Mouse (Mus musculus) liver, embryonic 13.5 days (tissue): ENCODE results near the gene Mrpl43. TPM values are rescaled to one million over a fixed set of nuclear protein-coding genes. Genes with fewer than 3 reads are reported as not detected.

ENCODE experiments used
- ATAC-seq: fragments of 200-750 bp; cut with Nextera tagmentation; 2 replicates; pipeline ENCODE4 v1.8.0; 2017; ENCODE audit warnings: low read depth, mild to moderate bottlenecking, moderate number of reproducible peaks, moderate library complexity
- DNase-seq: peaks from one replicate; pipeline ENCODE4 v3.0.0; 2022
- H3K27ac ChIP-seq: fragments of 300-500 bp; sonication (generic); 2 replicates; pipeline ENCODE4 v1.5.1; 2015; ENCODE audit warnings: moderate library complexity, mild to moderate bottlenecking, inconsistent platforms
- H3K27me3 ChIP-seq: fragments of 300-500 bp; sonication (generic); 2 replicates; pipeline ENCODE4 v1.6.1; 2015; ENCODE audit warnings: mild to moderate bottlenecking, inconsistent platforms
- H3K36me3 ChIP-seq: fragments of 300-500 bp; sonication (generic); 2 replicates; pipeline ENCODE4 v1.6.1; 2015; ENCODE audit warnings: mild to moderate bottlenecking, inconsistent platforms
- H3K4me1 ChIP-seq: fragments of 300-500 bp; sonication (generic); replicated peaks from 2 replicates; pipeline ENCODE4 v1.6.1; 2015; ENCODE audit warnings: inconsistent platforms
- H3K4me2 ChIP-seq: fragments of 300-500 bp; sonication (generic); 2 replicates; pipeline ENCODE4 v1.6.1; 2015; ENCODE audit warnings: inconsistent platforms, mild to moderate bottlenecking, moderate library complexity
- H3K4me3 ChIP-seq: fragments of 300-500 bp; sonication (generic); replicated peaks from 2 replicates; pipeline ENCODE4 v1.5.1; 2015; ENCODE audit warnings: mild to moderate bottlenecking, inconsistent platforms
- H3K9ac ChIP-seq: fragments of 300-500 bp; sonication (generic); 2 replicates; pipeline ENCODE4 v1.6.1; 2015; ENCODE audit warnings: mild to moderate bottlenecking, inconsistent platforms
- H3K9me3 ChIP-seq: fragments of 300-500 bp; sonication (generic); replicated peaks from 2 replicates; pipeline ENCODE4 v1.6.1; 2016; ENCODE audit warnings: inconsistent platforms
- WGBS: fragments of 180-500 bp; shearing (Covaris S2); methylation state at CpG from one replicate; pipeline ENCODE4 v1.1.7; 2015; ENCODE audit not compliant: insufficient replicate concordance; 5-methylcytosine and 5-hydroxymethylcytosine counted together
- polyA plus RNA-seq: library from polyadenylated mRNA; unstranded; fragments of >200 nt; fragmentation: Nextera tagmentation; extraction: Ambion mirVana; gene quantifications from 2 replicates; pipeline ENCODE4 v1.2.1, GENCODE M21; 2015

The Mrpl43 gene
- 40.2 and 42.4 TPM in 2 replicates for polyA plus RNA-seq

- H3K36me3 ChIP-seq: peaks cover 66% of the 10 kb centered on the region
- WGBS: under 1% methylated on average over 82 of the region's 82 CpGs
Measured at GRCm38 (mm10) chr19:45005957-45006712, at the start of gene Mrpl43. TSS of gene Mrpl43 (minus strand) at chr19:45006442.

GRCm38 (mm10) chr19:45054892-45055690 lies 48.8 kb upstream of the Mrpl43 start:
- H3K27me3 ChIP-seq: no peaks in the 10 kb centered on the region
- DNase-seq: no peak
- WGBS: 49% methylated on average over 6 of the region's 6 CpGs
- no peaks in the 10 kb centered on the region for H3K9me3 ChIP-seq
- H3K4me1 ChIP-seq: peaks cover 40% of the 10 kb centered on the region
- no peak overlapping the region for H3K9ac ChIP-seq
- no peaks in the 10 kb centered on the region for H3K36me3 ChIP-seq
- no peak overlapping the region for H3K27ac ChIP-seq
- no peak for ATAC-seq
- no peak overlapping the region for H3K4me3 ChIP-seq
- no peak overlapping the region for H3K4me2 ChIP-seq

More at GRCm38 (mm10) chr19:45005957-45006712, at the start of gene Mrpl43:
- DNase-seq (peak; percentile 90), ATAC-seq (peak; percentile 87)
- Histone ChIP-seq H3K4me3 (peak within 1 kb of the TSS; percentile 96), H3K4me1 (peaks cover 43% of the 10 kb centered on the region), H3K27me3 (no peaks in the 10 kb centered on the region), H3K9me3 (no peaks in the 10 kb centered on the region), H3K27ac (peak within 1 kb of the TSS; percentile 68), H3K9ac (peak within 1 kb of the TSS; percentile 85), H3K4me2 (peak within 1 kb of the TSS; percentile 92)

- Histone ChIP-seq H3K4me1 (peaks cover 35% of the 10 kb centered on the region), H3K4me3 (no peak overlapping the region), H3K27ac (no peak overlapping the region), H3K4me2 (no peak overlapping the region), H3K9me3 (no peaks in the 10 kb centered on the region), H3K27me3 (0 out of 2 replicates have a peak, but pooled peaks cover 5% of the 10 kb centered on the region), H3K9ac (no peak overlapping the region), H3K36me3 (no peaks in the 10 kb centered on the region)
- DNase-seq: no peak
- 80% methylated on average over 8 of the region's 8 CpGs for WGBS
- no peak for ATAC-seq
Measured at GRCm38 (mm10) chr19:45053451-45053850, 47.2 kb upstream of the Mrpl43 start.

- peaks cover 34% of the 10 kb centered on the region for H3K4me1 ChIP-seq
- 61% methylated on average over 9 of the region's 9 CpGs for WGBS
- DNase-seq (no peak), ATAC-seq (no peak)
- H3K36me3 ChIP-seq: no peaks in the 10 kb centered on the region
- H3K27me3 ChIP-seq: peaks cover 33% of the 10 kb centered on the region
- no peaks in the 10 kb centered on the region for H3K9me3 ChIP-seq
- H3K4me2 ChIP-seq: no peak overlapping the region
- H3K27ac ChIP-seq: no peak overlapping the region
- no peak overlapping the region for H3K4me3 ChIP-seq
- H3K9ac ChIP-seq: no peak overlapping the region
Measured at GRCm38 (mm10) chr19:45049523-45049922, 43.3 kb upstream of the Mrpl43 start.

- Histone ChIP-seq H3K36me3 (no peaks in the 10 kb centered on the region), H3K9ac (0 out of 2 replicates have a peak overlapping the region, but pooled peaks have one; percentile 68), H3K4me3 (peak overlapping the region; percentile 60), H3K9me3 (no peaks in the 10 kb centered on the region), H3K4me1 (peaks cover 30% of the 10 kb centered on the region), H3K27ac (peak overlapping the region; percentile 66; the same call in 1 of the 2 replicates), H3K27me3 (peaks cover 40% of the 10 kb centered on the region), H3K4me2 (peak overlapping the region; percentile 76)
- DNase-seq (no peak), ATAC-seq (no peak)
- WGBS: 70% methylated on average over 12 of the region's 12 CpGs
Measured at GRCm38 (mm10) chr19:45048644-45049365, 42.6 kb upstream of the Mrpl43 start.

- Histone ChIP-seq H3K36me3 (no peaks in the 10 kb centered on the region), H3K9ac (peak overlapping the region; percentile 68), H3K27ac (peak overlapping the region; percentile 66), H3K27me3 (peaks cover 47% of the 10 kb centered on the region), H3K9me3 (no peaks in the 10 kb centered on the region), H3K4me1 (peaks cover 30% of the 10 kb centered on the region), H3K4me2 (peak overlapping the region; percentile 76), H3K4me3 (peak overlapping the region; percentile 60)
- no peak for DNase-seq
- ATAC-seq: peak; percentile 70
- 25% methylated on average over 11 of the region's 11 CpGs for WGBS
Measured at GRCm38 (mm10) chr19:45047935-45048643, 41.8 kb upstream of the Mrpl43 start.

- Histone ChIP-seq H3K4me1 (peaks cover 30% of the 10 kb centered on the region), H3K27ac (peak within 1 kb of the TSS; percentile 66), H3K9me3 (no peaks in the 10 kb centered on the region), H3K4me3 (peak within 1 kb of the TSS; percentile 60), H3K36me3 (no peaks in the 10 kb centered on the region), H3K9ac (peak within 1 kb of the TSS; percentile 68), H3K4me2 (peak within 1 kb of the TSS; percentile 76), H3K27me3 (peaks cover 53% of the 10 kb centered on the region)
- ATAC-seq (peak; percentile 87), DNase-seq (peak; percentile 66)
- under 1% methylated on average over 26 of the region's 26 CpGs for WGBS
Measured at GRCm38 (mm10) chr19:45047417-45047934, 41.2 kb upstream of the Mrpl43 start, which contains the start of gene Sfxn3. TSS of gene Sfxn3 (plus strand) at chr19:45047503.

GRCm38 (mm10) chr19:45046523-45047321 lies 40.5 kb upstream of the Mrpl43 start:
- peaks cover 60% of the 10 kb centered on the region for H3K27me3 ChIP-seq

GRCm38 (mm10) chr19:45045651-45046050 lies 39.4 kb upstream of the Mrpl43 start, which contains the start of gene Pdzd7:
TSS of gene Pdzd7 (minus strand) at chr19:45045717.
- H3K9me3 ChIP-seq: no peaks in the 10 kb centered on the region
- peaks cover 30% of the 10 kb centered on the region for H3K4me1 ChIP-seq
- DNase-seq: no peak
- H3K36me3 ChIP-seq: no peaks in the 10 kb centered on the region
- peak within 1 kb of the TSS; percentile 60 for H3K4me3 ChIP-seq
- H3K27me3 ChIP-seq: peaks cover 68% of the 10 kb centered on the region
- peak within 1 kb of the TSS; percentile 68 for H3K9ac ChIP-seq
- H3K4me2 ChIP-seq: peak within 1 kb of the TSS; percentile 76
- WGBS: 52% methylated on average over 5 of the region's 5 CpGs
- no peak within 1 kb of the TSS for H3K27ac ChIP-seq
- ATAC-seq: no peak

More at GRCm38 (mm10) chr19:45046523-45047321, 40.5 kb upstream of the Mrpl43 start:
- peak; percentile 30 for DNase-seq
- no peaks in the 10 kb centered on the region for H3K36me3 ChIP-seq
- no peaks in the 10 kb centered on the region for H3K9me3 ChIP-seq
- ATAC-seq: peak; percentile 54
- H3K4me2 ChIP-seq: peak overlapping the region; percentile 76
- H3K27ac ChIP-seq: no peak overlapping the region
- peak overlapping the region; percentile 60 for H3K4me3 ChIP-seq
- H3K4me1 ChIP-seq: peaks cover 30% of the 10 kb centered on the region
- peak overlapping the region; percentile 68 for H3K9ac ChIP-seq
- 3% methylated on average over 34 of the region's 34 CpGs for WGBS
